Mouse (Mus musculus): ENCODE measurements around the gene Gabra3. TPM values are rescaled to one million over a fixed set of nuclear protein-coding genes. Genes with fewer than 3 reads are reported as not detected.
A peak's percentile ranks its signal among the peaks of the same experiment; 100 is the strongest.

Gene Gabra3
- polyA plus RNA-seq (2015; fragmentation: Nextera tagmentation; extraction: Ambion mirVana) = 53.8 and 55.6 TPM in 2 replicates

GRCm38 (mm10) chrX:72656230-72656898 lies at the start of gene Gabra3:
TSS of gene Gabra3 (minus strand) at chrX:72656848.
- Histone ChIP-seq H3K36me3 (ENCODE audit: control insufficient read depth, insufficient read depth, low read length) (no peaks in the 10 kb centered on the region), H3K9ac (ENCODE audit: low read depth, low read length) (peak within 1 kb of the TSS; percentile 68), H3K4me3 (ENCODE audit: low read length) (peak within 1 kb of the TSS; percentile 47), H3K27me3 (replicated peaks; ENCODE audit: control insufficient read depth, insufficient read depth, low read length) (no peaks in the 10 kb centered on the region), H3K4me1 (ENCODE audit: control insufficient read depth, insufficient read depth, low read depth, low read length) (no peaks in the 10 kb centered on the region), H3K9me3 (ENCODE audit: control insufficient read depth, low read length) (no peaks in the 10 kb centered on the region), H3K27ac (ENCODE audit: low read depth, low read length) (peak within 1 kb of the TSS; percentile 72), H3K4me2 (ENCODE audit: low read length) (peak within 1 kb of the TSS; percentile 54)
- 21% methylated on average over 4 of the region's 4 CpGs for WGBS
- peak; percentile 94 for ATAC-seq

GRCm38 (mm10) chrX:72655789-72656188 lies 859 bp downstream of the Gabra3 start:
- ATAC-seq = peak; percentile 86
- 14% methylated on average over 10 of the region's 11 CpGs for WGBS

GRCm38 (mm10) chrX:72655381-72655780 lies 1.3 kb downstream of the Gabra3 start:
- peak; percentile 76 for ATAC-seq
- Histone ChIP-seq H3K36me3 (ENCODE audit: control insufficient read depth, insufficient read depth, low read length) (no peaks in the 10 kb centered on the region), H3K9ac (ENCODE audit: low read depth, low read length) (peak overlapping the region; percentile 68), H3K27me3 (replicated peaks; ENCODE audit: control insufficient read depth, insufficient read depth, low read length) (no peaks in the 10 kb centered on the region), H3K27ac (ENCODE audit: low read depth, low read length) (peak overlapping the region; percentile 72), H3K9me3 (ENCODE audit: control insufficient read depth, low read length) (no peaks in the 10 kb centered on the region), H3K4me2 (ENCODE audit: low read length) (peak overlapping the region; percentile 54), H3K4me3 (ENCODE audit: low read length) (peak overlapping the region; percentile 47), H3K4me1 (ENCODE audit: control insufficient read depth, insufficient read depth, low read depth, low read length) (no peaks in the 10 kb centered on the region)
- 29% methylated on average over 5 of the region's 5 CpGs for WGBS

More at GRCm38 (mm10) chrX:72655789-72656188, 859 bp downstream of the Gabra3 start:
- no peaks in the 10 kb centered on the region for H3K9me3 ChIP-seq (ENCODE audit: control insufficient read depth, low read length)
- H3K9ac ChIP-seq (ENCODE audit: low read depth, low read length) = peak overlapping the region; percentile 68
- H3K27ac ChIP-seq (ENCODE audit: low read depth, low read length) = peak overlapping the region; percentile 72
- peak overlapping the region; percentile 54 for H3K4me2 ChIP-seq (ENCODE audit: low read length)
- H3K27me3 ChIP-seq (replicated peaks; ENCODE audit: control insufficient read depth, insufficient read depth, low read length) = no peaks in the 10 kb centered on the region
- H3K4me3 ChIP-seq (ENCODE audit: low read length) = peak overlapping the region; percentile 47
- H3K36me3 ChIP-seq (ENCODE audit: control insufficient read depth, insufficient read depth, low read length) = no peaks in the 10 kb centered on the region
- no peaks in the 10 kb centered on the region for H3K4me1 ChIP-seq (ENCODE audit: control insufficient read depth, insufficient read depth, low read depth, low read length)

- no peak for ATAC-seq
- 84% methylated on average over 3 of the region's 3 CpGs for WGBS
- no peak overlapping the region for H3K4me3 ChIP-seq (ENCODE audit: low read length)
- H3K9me3 ChIP-seq (ENCODE audit: control insufficient read depth, low read length) = no peaks in the 10 kb centered on the region
- no peaks in the 10 kb centered on the region for H3K36me3 ChIP-seq (ENCODE audit: control insufficient read depth, insufficient read depth, low read length)
- H3K9ac ChIP-seq (ENCODE audit: low read depth, low read length) = no peak overlapping the region
- no peaks in the 10 kb centered on the region for H3K27me3 ChIP-seq (replicated peaks; ENCODE audit: control insufficient read depth, insufficient read depth, low read length)
- no peak overlapping the region for H3K4me2 ChIP-seq (ENCODE audit: low read length)
- no peaks in the 10 kb centered on the region for H3K4me1 ChIP-seq (ENCODE audit: control insufficient read depth, insufficient read depth, low read depth, low read length)
- no peak overlapping the region for H3K27ac ChIP-seq (ENCODE audit: low read depth, low read length)
Measured at GRCm38 (mm10) chrX:72650688-72651087, 6.0 kb downstream of the Gabra3 start.

GRCm38 (mm10) chrX:72644691-72645090 lies 12.0 kb downstream of the Gabra3 start:
- H3K9me3 ChIP-seq (ENCODE audit: control insufficient read depth, low read length) = no peaks in the 10 kb centered on the region
- 62% methylated on average over 2 of the region's 2 CpGs for WGBS
- no peaks in the 10 kb centered on the region for H3K4me1 ChIP-seq (ENCODE audit: control insufficient read depth, insufficient read depth, low read depth, low read length)
- no peak overlapping the region for H3K9ac ChIP-seq (ENCODE audit: low read depth, low read length)
- no peak overlapping the region for H3K4me3 ChIP-seq (ENCODE audit: low read length)
- H3K27ac ChIP-seq (ENCODE audit: low read depth, low read length) = no peak overlapping the region
- H3K4me2 ChIP-seq (ENCODE audit: low read length) = no peak overlapping the region
- no peaks in the 10 kb centered on the region for H3K27me3 ChIP-seq (replicated peaks; ENCODE audit: control insufficient read depth, insufficient read depth, low read length)
- H3K36me3 ChIP-seq (ENCODE audit: control insufficient read depth, insufficient read depth, low read length) = no peaks in the 10 kb centered on the region
- ATAC-seq = no peak

GRCm38 (mm10) chrX:72497284-72497683 lies 159.4 kb downstream of the Gabra3 start:
- no peaks in the 10 kb centered on the region for H3K36me3 ChIP-seq (ENCODE audit: control insufficient read depth, insufficient read depth, low read length)
- WGBS = 84% methylated on average over 5 of the region's 5 CpGs
- H3K27ac ChIP-seq (ENCODE audit: low read depth, low read length) = no peak overlapping the region
- H3K4me1 ChIP-seq (ENCODE audit: control insufficient read depth, insufficient read depth, low read depth, low read length) = no peaks in the 10 kb centered on the region
- no peaks in the 10 kb centered on the region for H3K9me3 ChIP-seq (ENCODE audit: control insufficient read depth, low read length)
- no peak overlapping the region for H3K4me2 ChIP-seq (ENCODE audit: low read length)
- H3K4me3 ChIP-seq (ENCODE audit: low read length) = no peak overlapping the region
- no peaks in the 10 kb centered on the region for H3K27me3 ChIP-seq (replicated peaks; ENCODE audit: control insufficient read depth, insufficient read depth, low read length)
- no peak overlapping the region for H3K9ac ChIP-seq (ENCODE audit: low read depth, low read length)
- ATAC-seq = no peak

GRCm38 (mm10) chrX:72489806-72490205 lies 166.8 kb downstream of the Gabra3 start:
- Histone ChIP-seq H3K36me3 (ENCODE audit: control insufficient read depth, insufficient read depth, low read length) (no peaks in the 10 kb centered on the region), H3K27me3 (replicated peaks; ENCODE audit: control insufficient read depth, insufficient read depth, low read length) (no peaks in the 10 kb centered on the region), H3K9me3 (ENCODE audit: control insufficient read depth, low read length) (no peaks in the 10 kb centered on the region), H3K9ac (ENCODE audit: low read depth, low read length) (no peak overlapping the region), H3K4me2 (ENCODE audit: low read length) (no peak overlapping the region), H3K4me1 (ENCODE audit: control insufficient read depth, insufficient read depth, low read depth, low read length) (no peaks in the 10 kb centered on the region), H3K27ac (ENCODE audit: low read depth, low read length) (no peak overlapping the region), H3K4me3 (ENCODE audit: low read length) (no peak overlapping the region)
- WGBS = 100% methylated on average over 2 of the region's 2 CpGs
- no peak for ATAC-seq

GRCm38 (mm10) chrX:72386758-72387157 lies 269.9 kb downstream of the Gabra3 start, which contains the start of gene Magea10:
TSS of gene Magea10 (minus strand) at chrX:72386858.
- Histone ChIP-seq H3K27ac (ENCODE audit: low read depth, low read length) (no peak within 1 kb of the TSS), H3K27me3 (replicated peaks; ENCODE audit: control insufficient read depth, insufficient read depth, low read length) (no peaks in the 10 kb centered on the region), H3K4me2 (ENCODE audit: low read length) (no peak within 1 kb of the TSS), H3K4me3 (ENCODE audit: low read length) (no peak within 1 kb of the TSS), H3K36me3 (ENCODE audit: control insufficient read depth, insufficient read depth, low read length) (no peaks in the 10 kb centered on the region), H3K4me1 (ENCODE audit: control insufficient read depth, insufficient read depth, low read depth, low read length) (no peaks in the 10 kb centered on the region), H3K9me3 (ENCODE audit: control insufficient read depth, low read length) (no peaks in the 10 kb centered on the region), H3K9ac (ENCODE audit: low read depth, low read length) (no peak within 1 kb of the TSS)
- ATAC-seq = no peak
- WGBS = 94% methylated on average over 6 of the region's 6 CpGs

All from hindbrain, embryonic 16.5 days (tissue).